Mouse (Mus musculus) kidney, adult 2 months (tissue): ENCODE measurements around the gene Kremen2. TPM values are rescaled to one million over a fixed set of nuclear protein-coding genes. Genes with fewer than 3 reads are reported as not detected.
A peak's percentile ranks its signal among the peaks of the same experiment; 100 is the strongest.

Experiments used
- DNase-seq: peaks from one replicate; pipeline ENCODE4 v3.0.0; 2021
- H3K27ac ChIP-seq: fragments of 200-500 bp; 2 replicates; pipeline ENCODE4 v1.5.1; 2012; ENCODE audit warnings: low read depth, low read length, control low read depth, inconsistent platforms; ENCODE audit not compliant: insufficient read depth
- H3K27me3 ChIP-seq: fragments of 200-500 bp; replicated peaks from 2 replicates; pipeline ENCODE4 v1.6.1; 2012; ENCODE audit warnings: mild to moderate bottlenecking, moderate library complexity, low read length, inconsistent platforms; ENCODE audit not compliant: control insufficient read depth, insufficient read depth
- H3K36me3 ChIP-seq: fragments of 200-500 bp; 2 replicates; pipeline ENCODE4 v1.6.1; 2012; ENCODE audit warnings: mild to moderate bottlenecking, moderate library complexity, low read length, inconsistent platforms; ENCODE audit not compliant: control insufficient read depth, insufficient read depth
- H3K4me1 ChIP-seq: fragments of 200-500 bp; 2 replicates; pipeline ENCODE4 v1.6.1; 2011; ENCODE audit warnings: low read length; ENCODE audit not compliant: control insufficient read depth, insufficient read depth
- H3K4me3 ChIP-seq: fragments of 200-500 bp; 2 replicates; pipeline ENCODE4 v1.5.1; 2011; ENCODE audit warnings: mild to moderate bottlenecking, low read depth, low read length, control low read depth; ENCODE audit not compliant: insufficient read depth
- CTCF ChIP-seq: fragments of 200-500 bp; conservative IDR thresholded peaks from 2 replicates; pipeline ENCODE4 v1.5.1; 2011; ENCODE audit warnings: low read depth, mild to moderate bottlenecking, control low read depth, low read length, moderate library complexity, mixed read lengths; ENCODE audit not compliant: insufficient read depth, insufficient read length
- POLR2A ChIP-seq: fragments of 200-500 bp; IDR thresholded peaks from one replicate; pipeline ENCODE4 v1.6.1; 2011; ENCODE audit warnings: low read depth, low read length, control low read depth
- WGBS: fragments of 180-500 bp; shearing (Covaris S2); methylation state at CpG from one replicate; pipeline ENCODE4 v1.1.7; 2018; 5-methylcytosine and 5-hydroxymethylcytosine counted together
- polyA plus RNA-seq: library from polyadenylated mRNA; depleted of rRNA; stranded (reverse); fragments of >200 nt; gene quantifications from 2 replicates; pipeline ENCODE4 v1.2.3, GENCODE M21; 2012

Gene Kremen2
- polyA plus RNA-seq, 1 experiment: 0.17 TPM

GRCm38 (mm10) chr17:23741359-23742209 lies 4.0 kb downstream of the Kremen2 start:
- DNase-seq: no peak
- Histone ChIP-seq H3K27ac (no peak overlapping the region), H3K36me3 (no peaks in the 10 kb centered on the region), H3K4me1 (no peaks in the 10 kb centered on the region), H3K4me3 (no peak overlapping the region), H3K27me3 (peaks cover 4% of the 10 kb centered on the region; the same call in 1 of the 2 replicates)
- TF ChIP-seq POLR2A (no peak), CTCF (no peak)
- 37% methylated on average over 38 of the region's 38 CpGs for WGBS

- TF ChIP-seq POLR2A: no peak
- no peak for TF ChIP-seq CTCF
- H3K27ac ChIP-seq: no peak within 1 kb of the TSS
- no peaks in the 10 kb centered on the region for H3K4me1 ChIP-seq
- DNase-seq: no peak
- no peaks in the 10 kb centered on the region for H3K36me3 ChIP-seq
- peaks cover 1% of the 10 kb centered on the region; the same call in 1 of the 2 replicates for H3K27me3 ChIP-seq
- 6% methylated on average over 13 of the region's 13 CpGs for WGBS
- peak within 1 kb of the TSS; percentile 62 for H3K4me3 ChIP-seq
Observed at GRCm38 (mm10) chr17:23740598-23741021, 5.0 kb downstream of the Kremen2 start, which contains the start of gene Paqr4. Paqr4 (minus strand) TSS chr17:23740867.

- TF ChIP-seq CTCF (no peak), POLR2A (no peak)
- Histone ChIP-seq H3K36me3 (no peaks in the 10 kb centered on the region), H3K27ac (no peak overlapping the region), H3K4me1 (no peaks in the 10 kb centered on the region), H3K27me3 (no peaks in the 10 kb centered on the region), H3K4me3 (peak overlapping the region; percentile 62)
- under 1% methylated on average over 46 of the region's 46 CpGs for WGBS
- DNase-seq: peak; percentile 94
Observed at GRCm38 (mm10) chr17:23740136-23740584, 5.5 kb downstream of the Kremen2 start.

GRCm38 (mm10) chr17:23739202-23740135 lies 6.2 kb downstream of the Kremen2 start:
- 11% methylated on average over 48 of the region's 48 CpGs for WGBS
- TF ChIP-seq CTCF (no peak), POLR2A (no peak)
- Histone ChIP-seq H3K27me3 (no peaks in the 10 kb centered on the region), H3K27ac (no peak overlapping the region), H3K4me3 (peak overlapping the region; percentile 62), H3K36me3 (no peaks in the 10 kb centered on the region), H3K4me1 (no peaks in the 10 kb centered on the region)
- no peak for DNase-seq

GRCm38 (mm10) chr17:23738836-23739201 lies 6.8 kb downstream of the Kremen2 start:
- H3K4me3 ChIP-seq: no peak overlapping the region

GRCm38 (mm10) chr17:23737493-23738445 lies 7.9 kb downstream of the Kremen2 start:
- H3K4me1 ChIP-seq: no peaks in the 10 kb centered on the region
- H3K4me3 ChIP-seq: no peak overlapping the region
- peak; percentile 21 for DNase-seq
- no peaks in the 10 kb centered on the region for H3K36me3 ChIP-seq
- no peaks in the 10 kb centered on the region for H3K27me3 ChIP-seq
- no peak for TF ChIP-seq POLR2A
- TF ChIP-seq CTCF: no peak
- 68% methylated on average over 15 of the region's 15 CpGs for WGBS
- H3K27ac ChIP-seq: no peak overlapping the region

More at GRCm38 (mm10) chr17:23738836-23739201, 6.8 kb downstream of the Kremen2 start:
- Histone ChIP-seq H3K27me3 (no peaks in the 10 kb centered on the region), H3K27ac (no peak overlapping the region), H3K4me1 (no peaks in the 10 kb centered on the region), H3K36me3 (no peaks in the 10 kb centered on the region)
- TF ChIP-seq POLR2A (no peak), CTCF (no peak)
- WGBS: 80% methylated on average over 2 of the region's 2 CpGs
- no peak for DNase-seq
